Mouse (Mus musculus) urinary bladder, postnatal 0 days (tissue): Measurements from ENCODE around the gene Fam118b. TPM values are rescaled to one million over a fixed set of nuclear protein-coding genes. Genes with fewer than 3 reads are reported as not detected.

ENCODE experiments used
- polyA plus RNA-seq: library from polyadenylated mRNA; unstranded; fragments of >200 nt; fragmentation: Nextera tagmentation; extraction: Ambion mirVana; gene quantifications from 2 replicates; pipeline ENCODE4 v1.2.1, GENCODE M21; 2015

The Fam118b gene
- polyA plus RNA-seq = 14.3 and 15.9 TPM in 2 replicates

GRCm38 (mm10) chr9:35267146-35267975 lies at the start of gene Fam118b, which contains the start of gene Rpusd4:
TSS of gene Fam118b (minus strand) at chr9:35267805.
TSS of gene Rpusd4 (plus strand) at chr9:35267865.

GRCm38 (mm10) chr9:35210542-35211474 lies 56.8 kb downstream of the Fam118b start, which contains the start of gene Foxred1:
TSS of gene Foxred1 (minus strand) at chr9:35211055.

GRCm38 (mm10) chr9:35199772-35200471 lies 67.7 kb downstream of the Fam118b start, which contains the start of the genes Srpr and Tirap:
TSS of gene Srpr (plus strand) at chr9:35200175.
TSS of gene Tirap (minus strand) at chr9:35200291.

GRCm38 (mm10) chr9:35175251-35176123 lies 92.1 kb downstream of the Fam118b start, which contains the start of gene Dcps:
TSS of gene Dcps (minus strand) at chr9:35176061.

Other genes with a start within 250 kb of the Fam118b start
- 12.6 and 14.1 TPM in 2 replicates for gene St3gal4, start 148.5 kb downstream of the Fam118b start, polyA plus RNA-seq
- 26.6 and 30.2 TPM in 2 replicates for gene Dcps, start 91.7 kb downstream of the Fam118b start, polyA plus RNA-seq
- 90.2 and 97.6 TPM in 2 replicates for gene Srpr, start 67.6 kb downstream of the Fam118b start, polyA plus RNA-seq
- gene Tirap, start 67.5 kb downstream of the Fam118b start, polyA plus RNA-seq = 9.6 and 10.0 TPM in 2 replicates
- 29.2 and 29.3 TPM in 2 replicates for gene Foxred1, start 56.8 kb downstream of the Fam118b start, polyA plus RNA-seq
- gene Rpusd4, start 60 bp upstream of the Fam118b start, polyA plus RNA-seq = 11.2 and 13.3 TPM in 2 replicates
- 3.1 and 3.9 TPM in 2 replicates for gene Cdon, start 153.3 kb upstream of the Fam118b start, polyA plus RNA-seq